Mouse (Mus musculus): ENCODE data around the gene Retsat. TPM values are rescaled to one million over a fixed set of nuclear protein-coding genes. Genes with fewer than 3 reads are reported as not detected.

Retsat gene
- polyA plus RNA-seq (2015; fragmentation: Nextera tagmentation; extraction: Ambion mirVana) = 58.7 and 60.8 TPM in 2 replicates

DNA sequence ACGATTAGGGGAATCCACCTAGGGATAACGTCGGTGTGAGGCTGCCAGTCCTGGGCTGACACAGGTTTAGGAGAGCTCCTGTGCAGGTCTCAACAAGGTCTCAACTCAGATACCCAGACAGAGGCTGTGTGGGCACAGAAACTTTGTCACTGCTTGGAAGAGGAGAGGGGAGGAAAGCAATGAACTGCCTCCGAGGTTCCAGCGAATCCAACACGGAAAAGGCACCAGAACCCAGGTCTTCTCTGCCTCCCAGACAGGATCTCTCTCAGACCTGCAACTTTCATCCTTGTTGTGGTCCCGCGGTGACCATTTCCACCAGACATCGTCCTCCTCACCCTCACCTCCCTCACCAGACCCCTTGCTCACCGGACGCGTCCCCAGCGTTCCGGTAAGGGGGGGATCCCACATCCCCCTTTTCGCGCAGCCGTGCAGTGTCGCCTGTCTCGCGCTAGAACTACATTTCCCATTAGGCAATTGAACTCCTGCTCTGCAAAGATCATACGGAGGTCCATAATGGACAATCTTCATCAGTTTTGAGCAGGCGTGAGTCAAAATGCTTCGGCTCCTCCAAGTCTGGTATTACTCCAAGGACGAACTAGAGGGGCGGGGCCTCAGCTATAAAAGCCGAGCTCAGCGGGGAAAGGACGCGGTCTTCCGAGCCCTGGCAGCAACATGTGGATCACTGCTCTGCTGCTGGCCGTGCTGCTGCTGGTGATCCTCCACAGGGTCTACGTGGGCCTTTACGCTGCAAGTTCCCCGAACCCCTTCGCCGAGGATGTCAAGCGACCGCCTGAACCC lies at the start of gene Retsat, which contains the start of gene Elmod3:
Gene Retsat, plus strand, starts transcription at position 520 of the 798 bp plus-strand sequence.
Gene Elmod3, minus strand, starts transcription at position 458 of the 798 bp plus-strand sequence.

DNA sequence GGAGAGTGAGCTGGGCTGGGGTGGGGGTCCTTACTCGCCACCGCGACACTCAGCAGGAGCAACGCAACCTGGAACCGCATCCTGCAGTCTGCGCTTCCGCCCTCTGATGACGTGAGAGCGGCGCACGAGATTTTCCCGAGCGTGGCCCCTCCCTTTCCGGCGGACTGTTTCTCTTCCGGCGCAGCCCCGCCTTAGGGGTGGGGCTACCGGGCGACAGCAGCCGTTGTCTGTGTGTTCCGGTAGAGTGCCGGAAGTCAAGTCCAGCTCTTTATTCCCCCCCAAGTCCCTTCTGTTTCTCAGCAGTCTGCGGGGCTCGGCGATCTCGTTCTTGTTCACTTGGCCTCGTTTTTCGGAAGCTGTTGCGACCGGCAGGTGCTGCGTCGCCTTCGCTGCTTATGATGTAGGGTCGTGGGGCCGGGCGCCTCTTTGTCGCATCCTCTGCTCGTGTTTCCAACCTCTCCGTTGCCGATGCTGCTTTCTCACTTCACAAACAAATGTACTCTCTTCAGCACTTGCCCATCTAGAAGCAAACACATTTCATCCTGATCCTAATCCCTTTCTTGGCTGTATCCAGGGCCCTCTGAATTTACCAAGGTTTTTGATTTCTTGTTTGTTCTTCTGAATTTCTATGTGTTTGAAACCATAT lies 18.5 kb downstream of the Retsat start, which contains the start of gene Tgoln1:
Gene Tgoln1, minus strand, starts transcription at position 358 of the 646 bp plus-strand sequence.

Other genes with a start within 250 kb of the Retsat start
- 4.4 and 5.5 TPM in 2 replicates for gene Tmem150a, start 243.0 kb upstream of the Retsat start, polyA plus RNA-seq (2015; fragmentation: Nextera tagmentation; extraction: Ambion mirVana)
- gene Rnf181, start 231.5 kb upstream of the Retsat start, polyA plus RNA-seq (2015; fragmentation: Nextera tagmentation; extraction: Ambion mirVana) = 47.1 and 53.8 TPM in 2 replicates
- 17.6 and 21.9 TPM in 2 replicates for gene Vamp5, start 218.0 kb upstream of the Retsat start, polyA plus RNA-seq (2015; fragmentation: Nextera tagmentation; extraction: Ambion mirVana)
- gene Vamp8, start 207.8 kb upstream of the Retsat start, polyA plus RNA-seq (2015; fragmentation: Nextera tagmentation; extraction: Ambion mirVana) = 90.7 and 105 TPM in 2 replicates
- gene Ggcx, start 184.2 kb upstream of the Retsat start, polyA plus RNA-seq (2015; fragmentation: Nextera tagmentation; extraction: Ambion mirVana) = 14.1 and 17.0 TPM in 2 replicates
- 274 and 281 TPM in 2 replicates for gene Mat2a, start 158.9 kb upstream of the Retsat start, polyA plus RNA-seq (2015; fragmentation: Nextera tagmentation; extraction: Ambion mirVana)
- 0.38 TPM in 1 of 2 replicates, not detected in the other for gene Sh2d6, start 76.8 kb upstream of the Retsat start, polyA plus RNA-seq (2015; fragmentation: Nextera tagmentation; extraction: Ambion mirVana)
- gene Capg, start 54.1 kb upstream of the Retsat start, polyA plus RNA-seq (2015; fragmentation: Nextera tagmentation; extraction: Ambion mirVana) = 25.8 and 33.7 TPM in 2 replicates
- gene Elmod3, start 62 bp upstream of the Retsat start, polyA plus RNA-seq (2015; fragmentation: Nextera tagmentation; extraction: Ambion mirVana) = 16.9 and 18.8 TPM in 2 replicates
- gene Tgoln1, start 18.5 kb downstream of the Retsat start, polyA plus RNA-seq (2015; fragmentation: Nextera tagmentation; extraction: Ambion mirVana) = 15.5 and 19.4 TPM in 2 replicates
- 14.8 and 16.4 TPM in 2 replicates for gene Tcf7l1, start 190.8 kb downstream of the Retsat start, polyA plus RNA-seq (2015; fragmentation: Nextera tagmentation; extraction: Ambion mirVana)

Measured in skeletal muscle tissue, postnatal 0 days (tissue).